Mouse (Mus musculus): ENCODE measurements around the gene Scube2.
A peak's percentile ranks its signal among the peaks of the same experiment; 100 is the strongest.

Scube2 gene

DNA sequence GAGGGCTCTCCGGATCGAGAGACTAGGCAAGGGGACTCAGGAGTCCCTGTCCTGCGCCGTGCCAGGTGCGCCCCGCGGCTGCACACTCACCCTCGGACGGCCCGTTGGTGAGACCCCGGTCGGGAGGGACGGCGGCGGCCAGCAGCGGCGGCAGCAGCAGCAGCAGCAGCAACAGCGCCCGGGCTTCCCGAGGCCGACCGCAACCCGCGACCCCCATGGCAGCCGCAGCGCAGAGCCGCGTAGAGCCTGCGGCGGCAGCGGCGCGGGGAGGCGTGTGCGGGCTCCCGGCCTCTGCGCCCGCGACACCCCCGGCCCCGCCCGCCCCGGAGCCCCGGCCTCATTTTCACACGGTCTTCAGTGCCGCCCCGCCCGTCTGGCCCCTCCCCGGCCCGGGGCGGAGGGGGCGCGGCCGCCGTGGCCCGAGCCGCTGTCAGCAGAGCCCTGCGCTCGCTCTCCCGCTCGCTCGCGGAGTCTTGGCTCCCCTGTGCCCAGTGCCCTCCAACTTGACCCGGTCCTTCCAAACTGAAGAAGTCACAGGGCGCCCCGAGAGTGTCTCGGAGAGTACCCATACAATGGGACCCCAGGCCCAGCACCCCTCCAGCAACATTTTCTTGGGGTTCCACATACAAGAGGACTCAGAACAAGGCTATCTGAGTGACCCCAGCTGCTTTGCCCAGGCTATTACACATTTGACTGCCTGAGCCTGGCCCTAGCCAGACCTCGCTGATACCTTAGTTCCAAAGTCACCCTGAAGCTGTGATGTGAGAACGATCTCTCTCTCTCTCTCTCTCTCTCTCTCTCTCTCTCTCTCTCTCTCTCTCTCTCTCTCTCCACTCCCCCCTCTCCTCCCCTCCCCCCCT is at the start of gene Scube2:
Gene Scube2 (minus strand): TSS at position 310 of the 860 bp plus-strand sequence.
- DNase-seq (ENCODE audit: low spot score in 2 of 2): no peak

GRCm38 (mm10) chr7:109906165-109906564 is 40.7 kb upstream of the Scube2 start:
- no peak for DNase-seq (ENCODE audit: low spot score in 2 of 2)

DNA sequence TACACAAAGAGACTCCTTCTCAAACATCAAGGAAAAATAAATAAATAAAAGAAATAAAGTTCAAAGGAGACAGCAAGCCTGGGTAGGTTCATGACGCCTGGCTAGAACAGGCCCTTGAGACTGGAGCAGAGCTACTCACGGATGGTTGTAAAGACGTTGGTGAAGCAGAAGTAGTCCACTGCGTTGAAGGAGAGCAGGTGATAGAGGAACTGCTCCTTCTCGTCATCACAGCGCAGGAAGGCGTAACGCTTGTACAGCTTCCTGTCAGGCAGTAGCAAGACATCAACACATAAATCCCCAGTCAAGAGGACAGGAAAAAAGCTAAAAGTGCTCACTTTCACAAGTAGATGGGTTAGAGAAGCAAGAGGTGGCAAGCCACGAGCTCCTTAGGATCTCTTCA is 35.4 kb upstream of the Scube2 start:
- DNase-seq (ENCODE audit: low spot score in 2 of 2): no peak

DNA sequence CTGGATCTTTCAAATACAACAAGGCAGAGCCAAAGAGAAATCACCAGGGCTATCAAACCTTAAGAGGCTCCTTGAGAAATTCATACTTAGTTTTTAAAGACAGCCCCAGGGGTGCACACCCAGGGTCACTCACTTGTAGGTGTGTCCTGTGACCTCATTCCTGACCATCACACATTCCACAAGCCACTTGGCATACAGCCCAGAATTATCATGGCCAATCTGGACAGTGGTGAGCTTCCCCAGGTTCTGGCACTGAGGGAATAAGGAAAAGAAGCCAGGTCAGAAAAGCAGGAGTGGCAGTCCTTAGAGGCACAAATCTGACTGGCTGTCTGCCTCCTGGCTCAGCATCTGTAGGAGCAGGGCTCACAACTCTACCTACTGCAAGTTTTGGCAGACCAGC is 33.4 kb upstream of the Scube2 start:
- no peak for DNase-seq (ENCODE audit: low spot score in 2 of 2)

- peak; percentile 81 to 89 for DNase-seq (ENCODE audit: low spot score in 2 of 2)
These were observed 27.1 kb upstream of the Scube2 start for GRCm38 (mm10) chr7:109892530-109892929.

GRCm38 (mm10) chr7:109891786-109892185 is 26.3 kb upstream of the Scube2 start:
- DNase-seq (ENCODE audit: low spot score in 2 of 2): no peak

DNA sequence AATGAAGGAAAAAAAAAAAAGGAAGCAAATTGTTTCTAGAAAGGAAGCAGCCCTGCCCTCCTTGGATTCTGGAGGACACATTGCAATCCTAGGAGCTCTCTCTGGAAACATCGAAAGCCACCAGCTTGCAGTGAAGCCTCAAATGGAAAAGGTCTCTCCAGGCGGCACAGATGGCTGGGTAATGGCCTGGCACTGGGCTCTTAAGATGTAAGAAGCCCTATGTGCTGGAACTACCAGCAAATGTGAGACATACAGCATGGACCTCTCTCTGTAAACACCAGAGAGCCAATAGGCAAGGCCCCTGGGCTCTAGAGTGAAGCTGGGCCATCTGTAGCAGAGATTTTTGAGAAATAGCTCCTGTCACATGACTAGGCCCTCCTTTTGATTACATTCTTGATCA is 24.8 kb upstream of the Scube2 start:
- DNase-seq (ENCODE audit: low spot score in 2 of 2): no peak

DNA sequence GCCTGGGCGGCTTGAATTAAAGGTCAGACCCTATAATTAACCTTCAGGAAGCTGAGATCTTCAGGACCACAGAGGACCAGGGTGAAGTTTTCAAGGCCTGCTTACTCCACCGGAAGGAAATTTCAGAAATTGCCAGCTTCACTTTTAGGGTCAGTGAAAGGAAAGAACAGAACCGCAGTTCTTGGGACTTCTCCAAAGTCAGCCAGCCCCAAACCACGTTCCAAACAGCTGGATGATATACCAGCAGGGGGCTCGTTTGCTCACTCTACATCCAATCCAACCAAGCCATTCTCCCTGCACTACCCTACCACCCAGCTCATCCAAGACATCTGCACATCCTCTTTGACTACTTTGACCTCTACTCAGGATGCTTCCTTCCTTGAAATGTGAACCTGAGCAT is 23.8 kb upstream of the Scube2 start:
- no peak for DNase-seq (ENCODE audit: low spot score in 2 of 2)

DNA sequence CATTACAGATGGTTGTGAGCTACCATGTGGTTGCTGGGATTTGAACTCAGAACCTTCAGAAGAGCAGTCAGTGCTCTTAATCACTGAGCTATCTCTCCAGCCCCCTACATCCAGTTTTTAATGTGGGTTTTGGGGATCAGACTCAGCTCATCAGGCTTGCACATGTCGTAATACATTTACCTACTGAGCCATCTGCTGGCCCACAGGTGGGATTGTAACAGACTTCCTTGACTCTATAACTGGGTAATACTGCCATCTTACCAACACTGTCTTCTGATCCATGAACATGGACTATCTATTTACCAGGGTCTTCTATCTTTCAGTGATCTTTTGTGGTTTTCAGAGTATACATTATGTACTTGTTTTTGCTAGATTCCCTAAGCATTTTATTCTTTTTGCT is 20.8 kb upstream of the Scube2 start:
- DNase-seq (ENCODE audit: low spot score in 2 of 2): no peak

- DNase-seq (ENCODE audit: low spot score in 2 of 2): no peak
These were observed 17.1 kb upstream of the Scube2 start for GRCm38 (mm10) chr7:109882574-109882973.

- no peak for DNase-seq (ENCODE audit: low spot score in 2 of 2)
These were observed 16.2 kb upstream of the Scube2 start for GRCm38 (mm10) chr7:109881561-109882099.

- DNase-seq (ENCODE audit: low spot score in 2 of 2): no peak
These were observed 13.7 kb upstream of the Scube2 start for GRCm38 (mm10) chr7:109879158-109879557.

DNA sequence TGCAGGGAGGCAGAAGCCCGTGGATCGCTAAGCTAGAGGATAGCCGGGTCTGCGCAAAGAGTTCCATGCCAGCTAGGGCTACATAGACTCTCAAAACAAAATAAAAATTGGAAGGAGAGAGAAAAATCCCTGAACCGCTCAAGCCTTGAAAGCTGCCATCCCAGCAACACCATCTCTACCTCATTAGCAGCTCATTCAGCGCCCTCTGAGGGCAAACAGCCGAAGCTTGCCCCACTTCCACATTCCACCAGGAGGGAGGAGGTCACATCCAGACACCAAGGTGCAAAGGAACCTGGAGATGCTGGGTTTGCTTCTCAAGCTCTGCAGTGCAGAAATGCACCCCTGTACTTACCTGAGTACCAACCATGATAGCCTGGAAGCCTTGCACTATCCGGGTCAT is 10.6 kb upstream of the Scube2 start:
- DNase-seq (ENCODE audit: low spot score in 2 of 2): no peak

DNA sequence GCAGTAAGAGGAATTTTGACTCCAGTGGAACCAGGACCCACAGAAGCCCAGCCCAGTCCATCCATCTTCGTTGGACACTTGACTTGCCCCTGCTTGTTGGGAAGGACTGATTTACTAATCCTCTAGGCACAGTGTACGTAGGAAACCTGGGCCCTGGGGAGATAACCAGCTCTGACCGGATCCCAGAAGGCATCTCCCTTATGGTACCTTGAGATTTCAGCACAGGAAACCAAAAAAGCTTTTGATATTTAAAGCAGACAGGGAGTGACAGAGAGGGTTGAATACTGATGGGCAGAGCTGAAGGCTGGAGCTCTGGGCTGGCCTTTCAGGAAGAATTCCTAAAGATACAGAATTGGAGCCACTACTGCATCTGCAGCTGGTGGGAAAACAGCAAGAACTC is 10.1 kb upstream of the Scube2 start:
- DNase-seq (ENCODE audit: low spot score in 2 of 2): no peak

GRCm38 (mm10) chr7:109875033-109875432 is 9.6 kb upstream of the Scube2 start:
- DNase-seq (ENCODE audit: low spot score in 2 of 2): no peak

DNA sequence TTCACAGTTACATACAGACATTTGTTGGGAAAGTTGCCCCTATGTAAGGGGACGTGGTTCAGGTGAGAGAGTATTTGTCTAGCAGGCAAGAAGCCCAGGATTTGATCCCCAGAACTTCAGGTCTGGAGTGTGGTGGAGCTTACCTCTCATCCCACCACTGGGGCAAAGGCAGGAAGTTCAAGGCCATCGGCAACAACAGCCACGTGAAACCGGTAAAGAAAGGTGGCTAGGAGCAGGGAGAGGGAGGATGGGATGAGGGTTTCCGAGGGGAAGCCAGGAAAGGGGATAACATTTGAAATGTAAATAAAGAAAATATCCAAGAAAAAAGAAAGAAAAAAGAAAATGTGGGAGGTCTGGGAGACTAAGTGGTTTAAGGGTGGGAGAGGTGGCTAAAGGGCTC is 7.7 kb upstream of the Scube2 start:
- no peak for DNase-seq (ENCODE audit: low spot score in 2 of 2)

DNA sequence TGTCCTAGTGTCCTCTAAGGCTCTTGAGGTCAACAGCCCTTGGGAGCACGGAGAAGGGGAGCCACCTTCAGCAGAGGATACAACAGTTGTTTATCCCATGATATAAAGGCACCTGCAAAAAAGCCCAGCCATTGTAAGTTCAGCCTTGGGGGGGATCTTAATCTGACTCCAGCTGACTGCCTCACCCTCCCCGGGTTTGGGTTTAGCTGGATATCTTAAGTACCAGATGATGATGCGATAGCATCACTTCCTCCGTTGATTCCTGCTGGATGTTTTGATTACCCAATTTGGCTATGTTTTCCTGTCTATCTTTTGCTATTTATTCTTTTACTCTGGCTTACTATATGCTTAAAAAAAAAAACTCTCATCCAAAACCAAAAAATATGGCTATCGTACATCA is 5.8 kb upstream of the Scube2 start:
- DNase-seq (ENCODE audit: low spot score in 2 of 2): no peak

DNA sequence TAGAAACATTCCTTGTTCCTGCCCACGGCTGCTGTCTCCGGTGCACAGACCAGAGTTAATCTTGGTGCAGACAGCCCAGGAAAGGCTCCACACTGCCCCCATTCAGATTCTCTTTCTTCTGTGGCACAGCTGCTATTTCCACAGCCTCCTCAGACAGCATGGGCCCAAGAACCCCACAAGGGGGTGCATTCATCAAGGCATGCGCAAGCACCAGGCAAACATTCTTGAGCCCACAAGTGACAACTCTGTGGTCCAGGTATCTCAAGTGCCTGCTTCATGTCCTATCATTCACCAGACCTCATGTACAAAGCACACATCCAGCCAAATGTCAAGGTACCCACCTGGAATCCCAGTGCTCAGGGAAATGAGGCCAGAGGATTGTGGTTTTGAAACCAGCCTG is 3.0 kb upstream of the Scube2 start:
- peak in 1 of 2 experiments; percentile 47 for DNase-seq (ENCODE audit: low spot score in 2 of 2)

DNA sequence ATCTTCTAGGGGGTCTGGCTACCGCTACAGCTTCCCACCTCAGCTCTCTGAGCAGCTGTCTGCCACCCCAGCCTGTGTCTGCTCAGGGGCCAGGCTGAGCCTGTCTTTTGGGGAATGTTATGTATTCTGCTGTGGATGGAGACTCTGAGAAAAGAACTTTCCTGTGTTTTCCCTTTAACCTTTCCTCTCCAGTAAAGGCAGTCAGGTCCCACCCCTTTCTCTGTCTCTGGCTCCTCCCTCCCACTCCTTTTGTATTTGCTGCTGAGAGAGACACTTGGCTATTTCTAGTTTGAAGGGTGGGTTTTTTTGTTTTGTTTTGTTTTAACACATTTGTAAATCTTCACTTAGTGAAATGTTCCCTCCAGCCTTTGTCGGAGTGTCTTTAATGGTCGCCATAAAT is 1.2 kb upstream of the Scube2 start:
- no peak for DNase-seq (ENCODE audit: low spot score in 2 of 2)

DNA sequence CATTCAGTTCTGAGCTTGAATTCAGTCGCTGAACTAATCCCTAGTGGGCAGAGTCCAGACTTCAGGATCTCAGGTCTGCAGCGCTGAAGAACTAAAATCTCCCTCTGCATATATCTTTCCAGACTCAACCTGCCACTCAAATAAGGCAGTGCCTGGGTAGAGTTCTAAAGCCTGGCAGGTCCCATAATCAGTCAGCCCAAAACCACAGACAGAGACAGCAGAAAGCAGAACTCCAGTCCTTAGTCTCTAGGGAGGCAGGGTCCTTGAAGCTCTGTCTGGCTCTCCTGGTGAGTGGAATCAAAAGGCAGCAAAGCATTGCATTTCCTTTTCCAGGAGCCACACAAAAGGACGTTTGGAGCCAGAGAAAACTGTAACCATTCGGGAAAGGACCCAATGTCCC is 1.9 kb downstream of the Scube2 start:
- no peak for DNase-seq (ENCODE audit: low spot score in 2 of 2)

GRCm38 (mm10) chr7:109860162-109860561 is 5.3 kb downstream of the Scube2 start:
- no peak for DNase-seq (ENCODE audit: low spot score in 2 of 2)

GRCm38 (mm10) chr7:109859354-109859753 is 6.1 kb downstream of the Scube2 start:
- DNase-seq (ENCODE audit: low spot score in 2 of 2): no peak

DNA sequence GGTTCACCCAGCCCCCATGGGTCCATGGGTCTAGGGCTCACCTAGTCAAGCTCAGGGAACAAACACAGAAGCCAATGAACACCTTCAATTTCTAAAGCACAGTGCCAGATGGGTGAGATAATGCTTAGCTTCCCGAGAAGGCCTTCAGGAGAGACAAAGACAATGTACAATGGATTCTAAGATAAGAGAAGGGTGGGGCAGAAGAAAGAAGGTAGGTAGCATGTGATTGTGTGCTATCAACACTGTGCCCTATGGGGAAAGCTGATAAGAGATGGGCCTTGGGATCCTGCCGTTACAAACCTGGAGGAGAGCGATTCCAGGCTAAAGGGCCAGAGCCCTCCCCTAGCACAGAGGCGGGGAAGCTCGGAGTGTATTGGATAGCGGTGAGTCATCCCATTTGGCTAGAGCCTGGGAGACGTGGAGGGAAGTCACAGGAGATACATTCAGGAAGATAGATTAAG is 12.7 kb downstream of the Scube2 start:
- DNase-seq (ENCODE audit: low spot score in 2 of 2): no peak

Measured in right cerebral cortex, postnatal 10 days (tissue).